Mouse (Mus musculus): ENCODE data around the gene Dock8. TPM values are rescaled to one million over a fixed set of nuclear protein-coding genes. Genes with fewer than 3 reads are reported as not detected.

The Dock8 gene
- polyA plus RNA-seq, 1 experiment from 2014 or later, result 1.3 TPM

- peaks cover 4% of the 10 kb centered on the region; the same call in 1 of the 2 replicates for H3K4me1 ChIP-seq
- no peak overlapping the region for H3K27ac ChIP-seq
- no peaks in the 10 kb centered on the region for H3K9me3 ChIP-seq
- no peaks in the 10 kb centered on the region for H3K27me3 ChIP-seq (ENCODE audit: poor library complexity, severe bottlenecking)
- DNase-seq (ENCODE audit: extremely low spot score, low spot score), result no peak
- no peak overlapping the region for H3K4me3 ChIP-seq
- 77% methylated on average over 18 of the region's 18 CpGs for whole genome bisulfite sequencing
- H3K36me3 ChIP-seq (replicated peaks), result no peaks in the 10 kb centered on the region
Measured at GRCm38 (mm10) chr19:25111591-25112233, 112.4 kb downstream of the Dock8 start.

- Histone ChIP-seq H3K4me3 (no peak overlapping the region), H3K9me3 (no peaks in the 10 kb centered on the region), H3K4me1 (no peaks in the 10 kb centered on the region), H3K36me3 (replicated peaks) (no peaks in the 10 kb centered on the region), H3K27me3 (ENCODE audit: poor library complexity, severe bottlenecking) (no peaks in the 10 kb centered on the region), H3K27ac (no peak overlapping the region)
- no peak for DNase-seq (ENCODE audit: extremely low spot score, low spot score)
- 59% methylated on average over 2 of the region's 2 CpGs for WGBS
Measured at GRCm38 (mm10) chr19:25116981-25117380, 117.6 kb downstream of the Dock8 start.

- no peak overlapping the region for H3K27ac ChIP-seq
- WGBS, result 81% methylated on average over 8 of the region's 8 CpGs
- H3K4me3 ChIP-seq, result no peak overlapping the region
- no peaks in the 10 kb centered on the region for H3K9me3 ChIP-seq
- H3K36me3 ChIP-seq (replicated peaks), result no peaks in the 10 kb centered on the region
- no peak for DNase-seq (ENCODE audit: extremely low spot score, low spot score)
- H3K27me3 ChIP-seq (ENCODE audit: poor library complexity, severe bottlenecking), result no peaks in the 10 kb centered on the region
- no peaks in the 10 kb centered on the region for H3K4me1 ChIP-seq
Measured at GRCm38 (mm10) chr19:25122417-25122816, 123.1 kb downstream of the Dock8 start.

GRCm38 (mm10) chr19:25123031-25123430, 123.7 kb downstream of the Dock8 start:
- Histone ChIP-seq H3K27me3 (ENCODE audit: poor library complexity, severe bottlenecking) (no peaks in the 10 kb centered on the region), H3K9me3 (no peaks in the 10 kb centered on the region), H3K27ac (no peak overlapping the region), H3K36me3 (replicated peaks) (no peaks in the 10 kb centered on the region), H3K4me1 (no peaks in the 10 kb centered on the region), H3K4me3 (no peak overlapping the region)
- DNase-seq (ENCODE audit: extremely low spot score, low spot score), result no peak
- 85% methylated on average over 13 of the region's 13 CpGs for WGBS

- 94% methylated on average over 5 of the region's 5 CpGs for whole genome bisulfite sequencing
- H3K4me1 ChIP-seq, result no peaks in the 10 kb centered on the region
- H3K27ac ChIP-seq, result no peak overlapping the region
- DNase-seq (ENCODE audit: extremely low spot score, low spot score), result no peak
- no peak overlapping the region for H3K4me3 ChIP-seq
- H3K27me3 ChIP-seq (ENCODE audit: poor library complexity, severe bottlenecking), result no peaks in the 10 kb centered on the region
- no peaks in the 10 kb centered on the region for H3K9me3 ChIP-seq
- no peaks in the 10 kb centered on the region for H3K36me3 ChIP-seq (replicated peaks)
Measured at GRCm38 (mm10) chr19:25123461-25123860, 124.1 kb downstream of the Dock8 start.

- H3K36me3 ChIP-seq (replicated peaks), result no peaks in the 10 kb centered on the region
- H3K27me3 ChIP-seq (ENCODE audit: poor library complexity, severe bottlenecking), result no peaks in the 10 kb centered on the region
- WGBS, result 19% methylated on average over 4 of the region's 4 CpGs
- no peak overlapping the region for H3K4me3 ChIP-seq
- H3K4me1 ChIP-seq, result no peaks in the 10 kb centered on the region
- no peak for DNase-seq (ENCODE audit: extremely low spot score, low spot score)
- H3K9me3 ChIP-seq, result no peaks in the 10 kb centered on the region
- H3K27ac ChIP-seq, result no peak overlapping the region
Measured at GRCm38 (mm10) chr19:25132322-25132721, 133.0 kb downstream of the Dock8 start.

GRCm38 (mm10) chr19:25133959-25134358, 134.6 kb downstream of the Dock8 start:
- Histone ChIP-seq H3K27me3 (ENCODE audit: poor library complexity, severe bottlenecking) (no peaks in the 10 kb centered on the region), H3K4me3 (no peak overlapping the region), H3K27ac (no peak overlapping the region), H3K36me3 (replicated peaks) (no peaks in the 10 kb centered on the region), H3K4me1 (no peaks in the 10 kb centered on the region), H3K9me3 (no peaks in the 10 kb centered on the region)
- no peak for DNase-seq (ENCODE audit: extremely low spot score, low spot score)
- WGBS, result 80% methylated on average over 2 of the region's 2 CpGs

- Histone ChIP-seq H3K27me3 (ENCODE audit: poor library complexity, severe bottlenecking) (no peaks in the 10 kb centered on the region), H3K36me3 (replicated peaks) (no peaks in the 10 kb centered on the region), H3K27ac (no peak overlapping the region), H3K4me3 (no peak overlapping the region), H3K9me3 (no peaks in the 10 kb centered on the region), H3K4me1 (no peaks in the 10 kb centered on the region)
- DNase-seq (ENCODE audit: extremely low spot score, low spot score), result no peak
- 77% methylated on average over 1 of the region's 1 CpGs for WGBS
Measured at GRCm38 (mm10) chr19:25136171-25136570, 136.8 kb downstream of the Dock8 start.

GRCm38 (mm10) chr19:25137907-25138820, 138.8 kb downstream of the Dock8 start:
- Histone ChIP-seq H3K4me3 (no peak overlapping the region), H3K27ac (no peak overlapping the region), H3K27me3 (ENCODE audit: poor library complexity, severe bottlenecking) (no peaks in the 10 kb centered on the region), H3K36me3 (replicated peaks) (no peaks in the 10 kb centered on the region), H3K9me3 (no peaks in the 10 kb centered on the region), H3K4me1 (no peaks in the 10 kb centered on the region)
- 92% methylated on average over 16 of the region's 16 CpGs for WGBS
- no peak for DNase-seq (ENCODE audit: extremely low spot score, low spot score)

- Histone ChIP-seq H3K4me3 (no peak overlapping the region), H3K9me3 (no peaks in the 10 kb centered on the region), H3K4me1 (peaks cover 19% of the 10 kb centered on the region), H3K27ac (peak overlapping the region; percentile 11; the same call in 1 of the 2 replicates), H3K36me3 (replicated peaks) (no peaks in the 10 kb centered on the region), H3K27me3 (ENCODE audit: poor library complexity, severe bottlenecking) (no peaks in the 10 kb centered on the region)
- WGBS, result 60% methylated on average over 17 of the region's 17 CpGs
- no peak for DNase-seq (ENCODE audit: extremely low spot score, low spot score)
Measured at GRCm38 (mm10) chr19:25144110-25145028, 145.0 kb downstream of the Dock8 start.

- H3K36me3 ChIP-seq (replicated peaks), result no peaks in the 10 kb centered on the region
- peaks cover 19% of the 10 kb centered on the region for H3K4me1 ChIP-seq
- DNase-seq (ENCODE audit: extremely low spot score, low spot score), result no peak
- peak overlapping the region; percentile 11; the same call in 1 of the 2 replicates for H3K27ac ChIP-seq
- H3K9me3 ChIP-seq, result no peaks in the 10 kb centered on the region
- no peak overlapping the region for H3K4me3 ChIP-seq
- H3K27me3 ChIP-seq (ENCODE audit: poor library complexity, severe bottlenecking), result no peaks in the 10 kb centered on the region
- WGBS, result 73% methylated on average over 5 of the region's 5 CpGs
Measured at GRCm38 (mm10) chr19:25145116-25145515, 145.8 kb downstream of the Dock8 start.

- Histone ChIP-seq H3K27ac (no peak overlapping the region), H3K4me3 (no peak overlapping the region), H3K9me3 (no peaks in the 10 kb centered on the region), H3K27me3 (ENCODE audit: poor library complexity, severe bottlenecking) (no peaks in the 10 kb centered on the region), H3K4me1 (peaks cover 19% of the 10 kb centered on the region), H3K36me3 (replicated peaks) (no peaks in the 10 kb centered on the region)
- WGBS, result 86% methylated on average over 4 of the region's 4 CpGs
- no peak for DNase-seq (ENCODE audit: extremely low spot score, low spot score)
Measured at GRCm38 (mm10) chr19:25146122-25146521, 146.8 kb downstream of the Dock8 start.
